Mouse (Mus musculus) kidney, adult 9 months (tissue): Measurements from ENCODE around the gene Dusp3.

Experiments used
- DNase-seq: peaks from one replicate; pipeline ENCODE4 v3.0.0; 2022

Gene Dusp3

DNA sequence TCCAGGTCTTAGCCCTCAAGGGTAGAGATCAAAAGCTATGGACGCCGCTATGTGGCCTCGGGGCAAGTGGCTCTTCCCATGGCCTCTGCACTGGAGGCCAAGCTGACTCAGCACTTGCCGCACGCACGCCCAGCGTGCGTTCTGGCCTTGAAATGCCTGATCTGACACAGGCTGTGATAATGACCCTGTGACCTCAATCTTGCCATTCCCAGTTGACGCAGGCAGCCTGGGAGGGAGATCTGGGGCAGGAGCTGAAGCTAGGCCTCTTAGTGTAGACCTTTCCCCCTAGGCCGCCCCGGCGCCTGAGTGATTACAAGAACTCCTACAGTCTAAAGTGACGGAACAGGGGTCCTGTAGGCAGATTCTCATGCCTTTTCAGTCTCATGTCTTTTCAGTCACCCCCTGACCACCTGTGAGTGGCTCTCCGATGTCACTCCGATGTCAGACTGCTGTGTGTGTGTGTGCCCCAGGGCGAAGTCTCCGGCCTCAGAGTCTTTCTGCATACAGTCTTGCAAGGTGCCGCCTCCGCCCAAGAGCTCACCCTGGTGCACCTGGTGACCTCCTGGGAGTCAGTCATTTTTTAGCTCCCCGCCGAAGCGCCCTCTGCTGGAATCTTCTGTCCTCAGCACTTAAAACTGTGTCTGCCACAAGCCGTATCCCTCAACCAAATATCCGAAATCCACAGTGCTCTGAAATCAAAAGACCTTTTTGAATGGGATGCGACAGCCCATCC is 58.6 kb downstream of the Dusp3 start:
- peak; percentile 38 for DNase-seq

DNA sequence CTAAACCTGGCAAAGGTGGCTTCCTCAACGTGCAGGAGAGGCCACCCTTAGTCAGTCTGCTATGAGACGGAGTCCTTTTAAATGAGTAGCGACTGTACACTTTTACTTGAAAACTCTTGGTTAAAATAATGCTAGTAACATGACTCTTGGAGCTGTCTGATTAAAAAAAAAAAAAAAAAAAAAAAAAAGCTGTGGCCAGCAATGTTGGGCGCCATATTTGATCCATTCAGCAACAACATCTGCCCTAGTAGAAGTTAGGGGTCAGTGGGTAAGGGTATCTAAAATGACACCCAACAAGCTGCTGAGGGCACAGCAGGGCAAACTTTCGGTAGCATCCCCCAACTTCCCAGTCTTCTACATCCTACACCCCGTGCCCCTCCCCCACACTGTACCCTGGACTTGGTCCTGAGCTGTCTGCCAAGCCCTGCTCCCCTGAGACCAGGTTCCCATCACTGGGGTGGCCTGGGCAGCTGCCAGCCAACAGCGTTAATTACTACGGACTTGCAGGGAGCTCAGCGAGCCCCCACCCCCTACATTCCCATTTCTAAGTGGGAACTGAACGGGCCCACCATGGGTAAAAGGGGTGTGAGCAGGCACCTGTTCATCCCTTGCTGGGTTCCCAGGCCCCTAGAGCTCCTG is 59.7 kb downstream of the Dusp3 start:
- DNase-seq, result no peak

DNA sequence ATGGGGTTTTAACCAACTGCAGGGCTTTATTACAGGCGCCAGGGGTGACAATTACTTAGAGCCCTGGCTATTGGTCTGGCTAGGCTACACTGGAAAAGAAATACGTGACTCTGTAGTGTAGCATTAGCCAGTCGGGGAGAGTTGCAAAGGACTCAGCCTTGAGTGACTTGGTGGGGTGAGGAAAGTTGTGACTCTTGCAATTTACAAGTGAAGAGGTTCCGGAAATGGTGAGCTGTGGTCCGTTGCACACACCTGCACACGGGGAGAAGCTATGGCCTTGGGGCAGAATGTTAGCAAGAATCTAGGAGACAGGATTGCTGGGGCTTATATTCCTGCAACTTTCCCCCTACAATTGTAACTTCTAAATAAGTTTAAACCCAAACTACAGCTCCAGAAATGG is 61.2 kb downstream of the Dusp3 start:
- no peak for DNase-seq

DNA sequence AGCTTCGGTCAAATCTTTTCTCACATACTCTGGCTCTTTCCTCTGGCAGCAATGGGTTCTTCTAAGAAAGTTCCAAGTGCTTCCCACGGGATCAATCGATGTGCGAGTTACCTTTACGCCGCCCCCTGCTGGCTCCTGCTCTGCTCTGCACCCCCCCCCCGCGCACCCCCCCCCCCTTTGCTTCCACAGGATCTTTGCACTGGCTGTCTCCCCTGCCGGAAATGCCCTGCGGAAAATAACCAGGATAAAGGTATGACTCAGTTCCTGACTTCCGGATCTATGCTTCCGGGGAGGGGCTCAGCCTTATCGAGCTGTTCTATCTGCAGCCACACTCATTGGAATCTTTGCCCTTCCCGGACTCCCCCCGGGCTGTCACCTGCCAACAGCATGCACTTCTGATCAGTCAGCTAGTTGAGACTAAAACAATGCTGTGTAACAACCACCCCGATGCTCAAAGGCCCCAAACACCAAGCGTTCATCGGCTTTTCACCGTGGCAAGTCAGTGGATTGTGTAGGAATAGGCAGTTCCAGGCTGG is 62.3 kb downstream of the Dusp3 start:
- DNase-seq, result no peak

DNA sequence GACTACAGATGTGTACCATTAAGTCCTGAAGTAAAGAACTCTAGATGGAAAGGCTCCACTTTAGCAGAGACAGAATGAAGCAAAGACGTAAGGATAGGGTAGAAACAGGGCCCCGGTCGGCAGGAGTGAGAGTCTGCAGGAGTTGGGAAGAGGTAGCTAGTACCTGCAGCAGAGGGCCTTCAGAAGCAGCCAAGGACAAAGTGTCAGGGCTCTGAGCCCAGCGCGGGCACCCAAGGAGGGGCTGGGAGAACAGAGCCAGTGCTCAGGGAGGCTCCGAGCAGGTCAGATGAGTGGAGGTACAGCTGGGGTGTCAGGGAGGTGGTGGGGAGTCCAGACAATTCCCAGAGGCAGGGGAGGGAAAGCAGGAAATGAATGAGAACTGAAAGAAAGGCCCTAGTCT is 62.8 kb downstream of the Dusp3 start:
- DNase-seq, result no peak

DNA sequence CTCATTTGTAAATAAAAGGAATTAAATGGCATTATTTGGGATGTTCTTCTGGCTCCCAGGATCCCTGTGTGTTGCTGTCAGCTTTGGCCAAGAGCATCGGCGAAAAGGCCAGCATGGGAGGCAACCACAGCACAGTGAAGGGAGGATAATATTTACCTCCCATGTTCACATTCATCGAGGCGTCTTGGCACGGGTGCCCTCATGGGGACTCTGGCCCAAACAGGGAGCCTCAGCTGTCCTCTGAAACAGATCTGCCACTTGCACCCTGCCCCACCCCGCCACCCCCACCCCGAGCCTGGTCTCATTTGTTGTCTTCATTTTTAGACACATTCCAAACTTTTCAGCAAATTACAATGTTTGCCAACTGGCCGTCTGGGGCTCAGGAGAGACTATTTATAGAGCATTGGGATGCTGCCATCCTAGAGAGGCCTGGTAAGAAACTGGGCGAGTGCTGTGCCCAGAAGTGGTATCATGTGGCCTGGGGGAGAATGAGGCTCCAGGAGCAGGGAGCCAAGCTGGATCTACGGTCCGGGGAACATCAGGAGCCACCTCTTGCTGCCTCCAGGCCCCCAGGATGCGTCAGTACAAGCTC is 65.4 kb downstream of the Dusp3 start:
- DNase-seq, result no peak
